Mouse (Mus musculus): ENCODE data around the gene Mep1a.

DNA sequence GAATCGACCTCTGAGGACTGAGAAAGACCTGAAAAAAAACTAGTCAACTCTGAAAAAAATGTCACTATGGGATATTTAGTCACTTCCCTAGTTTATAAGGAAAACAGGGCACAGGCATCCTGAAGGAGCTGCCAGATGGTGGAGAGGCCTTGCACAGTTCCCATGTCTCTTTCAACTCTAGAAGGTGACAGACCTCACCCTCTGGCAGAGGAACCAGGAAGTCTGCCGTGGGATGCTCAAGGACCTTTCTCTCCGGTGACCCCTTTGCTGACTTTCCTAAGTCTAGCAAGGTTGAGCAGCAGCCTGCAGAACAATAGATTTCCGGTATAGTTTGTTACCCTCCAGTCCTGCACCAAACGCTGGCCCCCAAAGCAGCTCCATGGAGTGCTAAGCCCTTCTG, 70.9 kb downstream of the Mep1a start:
- no peak for TF ChIP-seq USF1 (IDR thresholded peaks at IDR 0.05; ENCODE audit: low read depth, low read length)
- no peak for TF ChIP-seq GABPA (IDR thresholded peaks at IDR 0.05; ENCODE audit: low read depth, low read length)
- TF ChIP-seq POLR2A (IDR thresholded peaks at IDR 0.05; ENCODE audit: control insufficient read depth in 1 of 2, insufficient read depth in 1 of 2, low read depth in 1 of 2, low read length in 2 of 2, poor library complexity in 1 of 2): no peak
